Mouse (Mus musculus): Measurements from ENCODE around the gene Ubl4a. TPM values are rescaled to one million over a fixed set of nuclear protein-coding genes. Genes with fewer than 3 reads are reported as not detected.
"Not testable (repeated sequence)": the region's sequence is repeated elsewhere in the genome, so short reads cannot be mapped to it uniquely, and the experiment has no call there.

Ubl4a gene
- polyA plus RNA-seq, 1 experiment: 32.0 TPM

GRCm38 (mm10) chrX:74359171-74359570 is 13.8 kb downstream of the Ubl4a start:
- Histone ChIP-seq H3K4me3 (replicated peaks; ENCODE audit: extremely low read depth, low read depth, low read length) (no peak overlapping the region), H3K4me1 (ENCODE audit: control insufficient read depth, insufficient read depth, low read length) (no peaks in the 10 kb centered on the region)
- DNase-seq: peak; percentile 11
- TF ChIP-seq POLR2A (IDR thresholded peaks at IDR 0.05; ENCODE audit: borderline replicate concordance, extremely low read depth, low read depth, low read length) (no peak), CTCF (IDR thresholded peaks at IDR 0.05; ENCODE audit: insufficient read depth, low read length) (no peak)
- 42% methylated on average over 11 of the region's 11 CpGs for WGBS

- not testable (repeated sequence) for DNase-seq; H3K4me3 ChIP-seq (replicated peaks; ENCODE audit: extremely low read depth, low read depth, low read length); H3K4me1 ChIP-seq (ENCODE audit: control insufficient read depth, insufficient read depth, low read length)
- WGBS: 88% methylated on average over 3 of the region's 3 CpGs
Observed at GRCm38 (mm10) chrX:74357069-74357468, 15.9 kb downstream of the Ubl4a start.

GRCm38 (mm10) chrX:74353467-74353770 is 19.6 kb downstream of the Ubl4a start, which contains the start of gene Lage3:
Gene Lage3 (minus strand): TSS chrX:74353618.
- H3K4me3 ChIP-seq (replicated peaks; ENCODE audit: extremely low read depth, low read depth, low read length): peak within 1 kb of the TSS; percentile 65
- 38% methylated on average over 17 of the region's 22 CpGs for WGBS
- H3K4me1 ChIP-seq (ENCODE audit: control insufficient read depth, insufficient read depth, low read length): peaks cover 5% of the 10 kb centered on the region
- TF ChIP-seq CTCF (IDR thresholded peaks at IDR 0.05; ENCODE audit: insufficient read depth, low read length): no peak
- TF ChIP-seq POLR2A (IDR thresholded peaks at IDR 0.05; ENCODE audit: borderline replicate concordance, extremely low read depth, low read depth, low read length): peak; percentile 73; the same call in 1 of the 2 replicates
- peak; percentile 69 for DNase-seq

GRCm38 (mm10) chrX:74352645-74353466 is 20.2 kb downstream of the Ubl4a start:
- 37% methylated on average over 13 of the region's 13 CpGs for WGBS
- H3K4me3 ChIP-seq (replicated peaks; ENCODE audit: extremely low read depth, low read depth, low read length): peak overlapping the region; percentile 65
- TF ChIP-seq CTCF (IDR thresholded peaks at IDR 0.05; ENCODE audit: insufficient read depth, low read length) (no peak), POLR2A (IDR thresholded peaks at IDR 0.05; ENCODE audit: borderline replicate concordance, extremely low read depth, low read depth, low read length) (no peak)
- peaks cover 5% of the 10 kb centered on the region for H3K4me1 ChIP-seq (ENCODE audit: control insufficient read depth, insufficient read depth, low read length)
- DNase-seq: no peak

DNA sequence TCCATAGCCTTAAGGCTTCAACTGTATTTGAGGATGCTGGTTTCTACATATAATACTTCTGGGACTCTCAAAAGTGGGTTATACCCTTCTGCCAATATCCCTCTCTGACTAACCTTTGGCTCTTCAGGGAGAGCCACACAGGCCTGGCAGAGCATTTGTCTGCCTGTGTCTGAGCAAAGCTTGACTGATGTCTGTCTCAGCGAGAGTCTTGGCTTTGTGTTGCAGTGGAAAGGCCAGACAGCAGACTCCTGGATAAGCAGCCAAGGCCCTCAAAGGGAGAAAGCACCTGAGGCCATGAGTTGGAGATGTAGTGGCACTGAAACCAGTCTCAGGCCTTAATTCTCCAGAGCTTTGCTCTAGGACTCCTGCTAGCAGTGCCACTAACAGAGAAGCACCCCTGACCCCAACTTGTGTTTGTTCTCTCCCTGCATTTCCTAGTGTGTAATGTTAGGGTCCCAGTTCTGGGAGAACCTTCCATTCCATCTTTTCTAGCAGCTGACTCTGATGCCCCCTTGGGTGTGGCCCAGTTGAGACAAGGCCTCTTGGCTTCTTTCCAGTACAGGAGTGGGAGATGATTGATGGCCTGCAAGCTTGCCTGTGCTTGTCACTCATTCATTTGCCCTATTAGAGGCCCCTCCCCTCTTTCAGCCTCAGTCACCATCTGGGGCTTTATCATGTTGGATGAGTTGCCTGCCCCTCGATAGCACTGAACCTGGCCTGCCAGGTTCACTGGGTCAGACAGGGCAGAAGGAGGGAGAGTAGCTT is 42.7 kb downstream of the Ubl4a start:
- no peak overlapping the region for H3K4me3 ChIP-seq (replicated peaks; ENCODE audit: extremely low read depth, low read depth, low read length)
- no peaks in the 10 kb centered on the region for H3K4me1 ChIP-seq (ENCODE audit: control insufficient read depth, insufficient read depth, low read length)
- 37% methylated on average over 2 of the region's 2 CpGs for WGBS
- DNase-seq: no peak
- TF ChIP-seq POLR2A (IDR thresholded peaks at IDR 0.05; ENCODE audit: borderline replicate concordance, extremely low read depth, low read depth, low read length) (no peak), CTCF (IDR thresholded peaks at IDR 0.05; ENCODE audit: insufficient read depth, low read length) (no peak)

GRCm38 (mm10) chrX:74329215-74329671 is 43.8 kb downstream of the Ubl4a start:
- TF ChIP-seq CTCF (IDR thresholded peaks at IDR 0.05; ENCODE audit: insufficient read depth, low read length) (no peak), POLR2A (IDR thresholded peaks at IDR 0.05; ENCODE audit: borderline replicate concordance, extremely low read depth, low read depth, low read length) (no peak)
- DNase-seq: no peak
- WGBS: 36% methylated on average over 10 of the region's 10 CpGs
- H3K4me3 ChIP-seq (replicated peaks; ENCODE audit: extremely low read depth, low read depth, low read length): peak overlapping the region; percentile 55
- no peaks in the 10 kb centered on the region for H3K4me1 ChIP-seq (ENCODE audit: control insufficient read depth, insufficient read depth, low read length)

DNA sequence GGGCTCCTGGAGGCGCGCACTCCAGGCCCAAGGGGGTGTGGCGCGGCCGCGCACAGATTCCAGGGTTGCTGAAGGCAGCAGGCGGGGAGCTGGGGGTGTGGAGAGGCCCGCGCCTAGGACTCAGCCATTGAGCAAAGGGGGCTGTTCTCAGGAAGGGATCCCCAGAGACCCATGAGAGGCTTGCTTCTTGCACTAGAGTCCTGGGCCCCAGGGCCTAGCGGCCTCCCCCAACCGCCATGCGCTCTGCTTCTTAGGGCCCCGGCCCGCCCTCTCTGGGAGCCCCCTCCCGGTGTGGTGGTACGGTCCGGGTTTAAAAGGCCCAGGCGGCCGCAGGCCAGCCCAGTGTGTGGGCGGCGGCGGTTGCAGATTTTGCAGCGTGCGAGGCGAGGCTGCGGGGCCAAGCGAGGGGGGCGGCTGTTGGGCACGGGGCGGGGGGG is 44.3 kb downstream of the Ubl4a start, which contains the start of gene Plxna3:
Plxna3 (plus strand) TSS at position 342 of the 437 bp plus-strand sequence.
- TF ChIP-seq POLR2A (IDR thresholded peaks at IDR 0.05; ENCODE audit: borderline replicate concordance, extremely low read depth, low read depth, low read length) (no peak), CTCF (IDR thresholded peaks at IDR 0.05; ENCODE audit: insufficient read depth, low read length) (no peak)
- peak; percentile 70 for DNase-seq
- Histone ChIP-seq H3K4me3 (replicated peaks; ENCODE audit: extremely low read depth, low read depth, low read length) (peak within 1 kb of the TSS; percentile 55), H3K4me1 (ENCODE audit: control insufficient read depth, insufficient read depth, low read length) (no peaks in the 10 kb centered on the region)
- 31% methylated on average over 30 of the region's 30 CpGs for WGBS

Other genes starting within 250 kb of the Ubl4a start
- gene Opn1mw, start 245.8 kb downstream of the Ubl4a start, polyA plus RNA-seq (2012; rRNA removed): not detected in 2 replicates
- 6.8 and 7.4 TPM in 2 replicates for gene Mecp2, start 237.9 kb downstream of the Ubl4a start, polyA plus RNA-seq (2012; rRNA removed)
- not detected in 2 replicates for gene Tex28, start 205.4 kb downstream of the Ubl4a start, polyA plus RNA-seq (2012; rRNA removed)
- not detected in 2 replicates for gene Tktl1, start 196.0 kb downstream of the Ubl4a start, polyA plus RNA-seq (2012; rRNA removed)
- 579 and 648 TPM in 2 replicates for gene Flna, start 123.4 kb downstream of the Ubl4a start, polyA plus RNA-seq (2012; rRNA removed)
- gene Emd, start 118.5 kb downstream of the Ubl4a start, polyA plus RNA-seq (2012; rRNA removed): 63.1 and 63.9 TPM in 2 replicates
- 1,085 and 1,289 TPM in 2 replicates for gene Rpl10, start 102.4 kb downstream of the Ubl4a start, polyA plus RNA-seq (2012; rRNA removed)
- gene Taz, start 91.3 kb downstream of the Ubl4a start, polyA plus RNA-seq (2012; rRNA removed): 99.6 and 108 TPM in 2 replicates
- gene Dnase1l1, start 90.9 kb downstream of the Ubl4a start, polyA plus RNA-seq (2012; rRNA removed): 26.1 and 38.3 TPM in 2 replicates
- 413 and 452 TPM in 2 replicates for gene Atp6ap1, start 76.1 kb downstream of the Ubl4a start, polyA plus RNA-seq (2012; rRNA removed)
- 143 and 212 TPM in 2 replicates for gene Gdi1, start 68.2 kb downstream of the Ubl4a start, polyA plus RNA-seq (2012; rRNA removed)
- 11.1 and 12.9 TPM in 2 replicates for gene Fam50a, start 60.2 kb downstream of the Ubl4a start, polyA plus RNA-seq (2012; rRNA removed)
- gene Plxna3, start 44.2 kb downstream of the Ubl4a start, polyA plus RNA-seq (2012; rRNA removed): 12.9 and 14.5 TPM in 2 replicates
- gene Lage3, start 19.6 kb downstream of the Ubl4a start, polyA plus RNA-seq (2012; rRNA removed): 31.8 and 42.1 TPM in 2 replicates
- gene Slc10a3, start 131 bp upstream of the Ubl4a start, polyA plus RNA-seq (2012; rRNA removed): 20.3 and 23.5 TPM in 2 replicates
- 50.9 and 53.3 TPM in 2 replicates for gene Fam3a, start 20.1 kb upstream of the Ubl4a start, polyA plus RNA-seq (2012; rRNA removed)
- gene Ikbkg, start 20.1 kb upstream of the Ubl4a start, polyA plus RNA-seq (2012; rRNA removed): 15.2 and 20.2 TPM in 2 replicates
- 26.4 and 49.2 TPM in 2 replicates for gene G6pdx, start 56.0 kb upstream of the Ubl4a start, polyA plus RNA-seq (2012; rRNA removed)
- gene Gm6880, start 108.2 kb upstream of the Ubl4a start, polyA plus RNA-seq (2012; rRNA removed): not detected in 2 replicates
- not detected in 2 replicates for gene Olfr1326-ps1, start 201.7 kb upstream of the Ubl4a start, polyA plus RNA-seq (2012; rRNA removed)
- gene Olfr1325, start 219.5 kb upstream of the Ubl4a start, polyA plus RNA-seq (2012; rRNA removed): not detected in 2 replicates